Mouse (Mus musculus) Muller cell, postnatal 12 days (primary cell): ENCODE data around the gene Bbs12.

Experiments
- DNase-seq: peaks from one replicate; pipeline ENCODE4 v3.0.0-alpha.2; 2015; ENCODE audit errors: inconsistent ontology term

The Bbs12 gene

GRCm38 (mm10) chr3:37312370-37312941, at the start of gene Bbs12, which contains the start of gene Cetn4:
TSS of gene Bbs12 (plus strand) at chr3:37312554.
TSS of gene Cetn4 (minus strand) at chr3:37312708.
- peak; percentile 94 for DNase-seq

DNA sequence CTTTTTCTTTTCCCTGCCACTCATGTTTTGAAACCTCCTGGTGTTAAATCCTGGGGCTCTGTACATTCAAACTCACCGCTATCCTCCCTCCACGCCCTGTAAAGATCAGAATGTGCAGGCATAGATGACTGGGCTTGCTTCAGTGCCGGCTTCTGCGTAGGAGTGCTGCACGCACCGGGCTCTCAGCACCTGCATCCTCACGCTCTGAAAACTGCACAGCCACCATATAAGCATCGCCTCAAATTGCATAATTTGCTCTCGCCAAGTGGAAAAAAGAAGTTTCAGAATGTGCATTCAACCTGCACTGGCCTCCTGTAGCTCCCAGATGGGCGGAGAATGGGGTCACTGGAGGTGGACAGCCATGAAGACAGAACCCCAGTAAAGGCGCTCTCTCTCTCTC, 44.0 kb upstream of the Bbs12 start:
- peak; percentile 7 for DNase-seq

GRCm38 (mm10) chr3:37269926-37270325, 42.4 kb upstream of the Bbs12 start:
- DNase-seq = peak; percentile 35

GRCm38 (mm10) chr3:37271209-37271608, 41.1 kb upstream of the Bbs12 start:
- no peak for DNase-seq

GRCm38 (mm10) chr3:37273092-37273491, 39.3 kb upstream of the Bbs12 start:
- DNase-seq = no peak

GRCm38 (mm10) chr3:37274661-37275060, 37.7 kb upstream of the Bbs12 start:
- DNase-seq = no peak

DNA sequence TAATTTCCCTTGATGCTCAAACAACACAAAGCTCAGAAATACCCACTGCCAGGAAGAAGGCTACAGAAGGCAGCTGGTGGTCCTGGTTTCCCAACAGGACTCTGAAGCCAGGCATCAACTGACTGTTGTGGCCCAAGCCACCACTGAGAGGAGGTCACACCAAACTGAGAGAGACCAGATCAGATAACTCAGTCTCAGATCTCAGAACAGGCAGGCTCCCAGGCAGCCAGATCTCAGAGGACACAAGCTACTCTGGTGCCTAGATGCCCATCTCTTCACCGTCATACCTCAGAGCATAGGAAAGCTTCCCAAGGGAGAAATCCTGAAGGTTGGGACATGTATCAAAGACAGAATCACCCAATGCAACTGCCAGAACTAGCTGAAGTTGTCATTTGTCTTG, 32.1 kb upstream of the Bbs12 start:
- DNase-seq = no peak

DNA sequence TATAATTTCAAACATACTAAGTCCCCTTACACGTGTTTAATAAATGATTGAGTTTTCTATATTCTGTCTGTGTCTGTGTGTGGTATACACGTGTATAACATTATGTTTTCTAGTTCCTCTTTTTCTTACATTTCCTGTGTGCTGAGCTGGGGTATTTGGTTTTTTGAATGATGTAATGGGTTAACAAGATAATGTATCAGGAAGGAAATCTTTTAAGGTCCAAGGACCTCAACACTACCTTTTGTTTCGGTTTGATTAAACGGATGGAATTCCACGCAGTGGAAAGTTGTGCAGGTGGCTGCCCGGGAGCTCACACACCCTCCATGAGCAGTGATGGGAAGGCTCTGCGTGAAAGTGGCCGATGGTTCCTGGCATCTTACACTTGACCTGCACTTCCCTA, 31.5 kb upstream of the Bbs12 start:
- no peak for DNase-seq

DNA sequence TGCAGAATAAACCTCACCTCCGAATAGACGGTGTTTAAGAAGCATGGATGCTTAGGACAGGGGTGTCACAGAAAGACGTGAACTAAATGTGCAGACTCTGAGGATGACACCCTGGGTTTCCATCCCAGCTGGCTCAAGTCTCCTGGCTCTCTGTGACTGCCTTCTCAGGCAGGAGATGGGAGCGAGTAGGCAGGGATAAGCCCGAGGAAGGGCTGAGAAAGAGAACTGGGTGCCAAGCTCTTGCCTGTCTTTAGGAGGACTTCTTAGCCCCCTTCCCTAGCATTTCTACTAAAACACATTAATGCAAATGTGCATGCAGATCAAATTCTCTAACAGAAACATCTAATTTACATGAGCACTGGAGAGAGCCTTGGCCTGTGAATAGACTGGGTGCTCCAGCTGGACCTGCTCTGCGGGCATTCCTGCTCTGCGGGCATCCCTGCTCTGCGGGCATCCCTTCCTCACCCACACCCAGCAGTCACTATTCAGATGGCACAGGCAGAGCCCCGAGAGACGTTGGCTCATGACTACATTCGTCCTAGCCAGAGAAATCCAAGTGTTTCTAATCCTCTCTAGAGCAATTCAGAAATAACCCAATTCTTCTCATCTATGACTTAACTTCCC, 29.9 kb upstream of the Bbs12 start:
- DNase-seq = no peak

- DNase-seq = no peak
Observed at GRCm38 (mm10) chr3:37283234-37283633, 29.1 kb upstream of the Bbs12 start.

GRCm38 (mm10) chr3:37289237-37289636, 23.1 kb upstream of the Bbs12 start:
- no peak for DNase-seq

- DNase-seq = no peak
Observed at GRCm38 (mm10) chr3:37290881-37291541, 21.3 kb upstream of the Bbs12 start.

GRCm38 (mm10) chr3:37291929-37292328, 20.4 kb upstream of the Bbs12 start:
- no peak for DNase-seq

DNA sequence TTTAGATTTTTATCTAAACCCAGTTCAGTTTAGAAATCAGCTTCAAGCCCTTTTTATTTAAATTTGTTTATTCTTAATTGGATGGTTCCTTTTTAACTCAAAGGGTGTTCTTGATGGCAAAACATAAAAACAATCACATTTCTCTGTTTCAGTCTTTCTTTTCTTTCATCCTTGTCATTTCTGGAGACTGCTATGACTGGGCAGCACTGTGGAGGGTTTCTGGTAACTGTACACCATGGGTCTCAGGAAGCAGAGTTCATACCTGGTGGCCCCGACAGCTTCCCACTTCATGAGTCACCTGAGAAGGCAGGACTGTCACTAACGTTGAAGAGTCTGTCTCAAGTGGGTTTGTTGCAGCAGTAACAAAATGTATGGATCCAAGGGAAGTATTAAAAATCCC, 19.7 kb upstream of the Bbs12 start:
- DNase-seq = no peak

DNA sequence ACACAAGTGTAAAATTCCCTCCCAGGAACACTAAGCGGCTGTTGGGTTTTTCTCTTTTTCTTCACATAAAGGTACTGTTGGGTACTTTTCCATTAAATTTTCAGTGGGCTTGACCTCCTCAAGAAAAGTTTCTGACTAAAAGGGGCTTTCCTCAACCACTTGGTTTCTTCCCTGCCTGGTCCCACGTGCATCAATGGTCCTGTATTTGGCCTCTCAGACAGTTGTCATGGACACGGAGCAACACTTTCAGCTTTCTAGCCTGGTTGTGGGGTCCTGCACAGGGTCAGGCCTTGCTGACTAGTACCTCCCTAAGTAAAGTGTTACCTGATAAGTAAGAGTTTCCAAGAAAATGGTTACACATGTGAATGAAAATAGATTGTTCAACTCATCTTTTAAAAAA, 12.9 kb upstream of the Bbs12 start:
- DNase-seq = no peak

DNA sequence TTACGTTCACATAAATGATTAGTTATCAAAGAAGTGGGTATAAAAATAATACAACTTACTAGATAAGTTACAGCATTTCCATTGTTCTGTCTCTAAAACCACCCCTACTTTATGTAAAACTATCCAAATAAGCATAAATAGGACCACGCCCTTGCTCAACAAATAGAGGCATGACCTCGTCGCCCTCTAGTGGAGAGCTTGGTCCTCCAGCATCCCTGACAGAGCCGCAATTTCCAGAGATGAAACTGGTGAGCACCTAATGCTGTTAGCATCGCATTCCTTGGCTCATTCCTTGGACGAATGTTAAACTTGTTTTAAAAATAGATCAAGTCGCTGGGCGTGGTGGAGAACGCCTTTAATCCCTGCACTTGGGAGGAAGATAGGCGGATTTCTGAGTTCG, 9.7 kb upstream of the Bbs12 start:
- DNase-seq = peak; percentile 48

DNA sequence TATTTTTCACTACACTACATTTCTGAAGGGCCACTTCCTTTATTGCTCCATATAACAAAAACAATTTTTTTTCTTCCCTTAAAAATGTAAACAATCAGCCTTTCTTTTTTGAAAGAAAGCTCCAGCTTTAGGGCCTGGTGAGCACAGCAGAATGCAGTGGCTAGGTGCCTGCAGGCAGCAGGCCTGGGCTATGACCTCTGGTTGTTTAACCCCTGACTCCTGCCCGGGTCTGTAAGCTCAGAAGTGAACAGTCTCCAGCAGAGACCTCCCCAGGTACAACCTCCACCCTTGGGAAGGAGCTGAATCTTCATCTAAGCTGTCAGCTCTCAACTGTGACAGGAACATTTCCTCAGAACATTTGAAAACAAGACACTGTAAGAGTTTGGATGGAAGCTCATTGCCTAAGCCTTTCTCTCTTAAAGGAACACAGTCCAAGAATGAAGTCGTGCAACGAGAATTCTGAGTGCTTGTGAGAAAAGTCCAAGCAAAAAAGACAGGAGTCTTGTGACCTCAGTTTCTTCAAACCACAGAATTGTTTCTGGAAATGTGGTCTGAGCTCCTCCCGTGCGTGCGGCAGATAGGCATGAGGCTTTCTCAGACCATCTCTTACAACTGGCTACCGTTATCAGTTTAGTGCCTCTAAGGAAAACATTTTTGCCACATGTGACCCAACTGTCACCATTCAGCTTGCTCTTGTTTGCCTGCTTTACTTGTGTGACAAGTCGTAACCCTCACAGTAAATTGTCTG, 8.8 kb upstream of the Bbs12 start:
- DNase-seq = no peak

DNA sequence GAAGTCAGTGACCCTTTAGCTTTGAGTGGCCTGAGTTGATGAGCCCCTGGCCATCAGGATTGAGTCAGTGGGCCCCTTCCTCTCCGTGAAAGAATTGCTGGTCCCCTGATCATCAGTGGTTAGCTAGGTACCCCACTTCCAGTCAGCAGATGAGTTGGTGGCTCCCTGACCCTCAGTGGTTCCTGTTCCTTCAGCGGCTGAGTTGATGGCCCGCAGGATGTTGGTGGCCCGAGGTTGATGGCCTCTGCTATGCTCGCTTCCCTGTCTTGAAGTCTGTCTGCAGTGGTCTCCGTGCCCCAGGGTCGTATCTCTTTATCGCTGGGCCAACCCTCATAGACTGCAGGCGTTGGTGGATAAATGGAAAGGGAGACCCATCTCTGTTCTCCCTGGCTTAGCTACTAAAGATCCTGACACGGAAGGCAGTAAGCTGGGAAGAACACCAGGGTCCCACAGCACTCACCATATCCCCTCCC, 421 bp upstream of the Bbs12 start:
- no peak for DNase-seq

- DNase-seq = peak; percentile 84
Observed at GRCm38 (mm10) chr3:37313371-37313770, 1.0 kb downstream of the Bbs12 start.

DNA sequence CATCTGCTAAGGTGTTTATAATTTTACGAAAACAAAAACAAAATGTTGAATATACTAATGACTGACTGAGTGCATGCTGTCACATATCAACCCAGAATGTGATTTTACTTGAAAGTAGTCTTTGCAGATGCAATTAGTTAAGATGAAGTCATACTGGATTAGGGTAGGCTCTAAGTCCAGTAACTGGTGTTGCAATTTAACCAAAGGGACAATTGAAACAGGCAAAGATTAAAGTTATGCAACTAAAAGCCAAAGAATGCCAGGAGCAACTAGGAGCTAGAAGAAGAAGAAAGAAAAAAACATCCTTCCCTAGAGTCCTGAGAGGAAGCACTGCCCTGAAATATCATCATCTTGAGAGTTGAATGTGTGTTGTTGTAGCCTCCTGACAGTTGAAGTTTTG, 3.9 kb downstream of the Bbs12 start:
- DNase-seq = no peak

DNA sequence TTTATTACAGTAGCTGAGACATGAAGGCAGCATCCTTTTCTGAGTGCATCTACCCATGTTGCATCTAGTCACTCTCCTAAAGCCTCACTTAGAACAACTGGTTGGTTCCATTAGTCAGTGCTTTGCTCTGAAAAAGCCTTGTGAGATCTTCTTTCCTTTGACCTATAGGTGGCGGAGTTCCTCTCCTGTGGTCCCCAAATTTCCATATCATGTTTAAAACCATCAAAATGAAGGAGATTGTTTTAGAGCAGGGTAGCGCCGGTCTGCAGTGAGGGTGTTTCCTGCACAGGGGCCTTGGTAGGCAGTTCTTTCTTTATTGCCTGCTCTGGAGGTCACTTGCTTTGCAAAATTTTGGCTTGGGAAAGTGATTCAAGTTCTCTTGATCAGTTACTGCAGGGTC, 12.0 kb downstream of the Bbs12 start:
- no peak for DNase-seq

DNA sequence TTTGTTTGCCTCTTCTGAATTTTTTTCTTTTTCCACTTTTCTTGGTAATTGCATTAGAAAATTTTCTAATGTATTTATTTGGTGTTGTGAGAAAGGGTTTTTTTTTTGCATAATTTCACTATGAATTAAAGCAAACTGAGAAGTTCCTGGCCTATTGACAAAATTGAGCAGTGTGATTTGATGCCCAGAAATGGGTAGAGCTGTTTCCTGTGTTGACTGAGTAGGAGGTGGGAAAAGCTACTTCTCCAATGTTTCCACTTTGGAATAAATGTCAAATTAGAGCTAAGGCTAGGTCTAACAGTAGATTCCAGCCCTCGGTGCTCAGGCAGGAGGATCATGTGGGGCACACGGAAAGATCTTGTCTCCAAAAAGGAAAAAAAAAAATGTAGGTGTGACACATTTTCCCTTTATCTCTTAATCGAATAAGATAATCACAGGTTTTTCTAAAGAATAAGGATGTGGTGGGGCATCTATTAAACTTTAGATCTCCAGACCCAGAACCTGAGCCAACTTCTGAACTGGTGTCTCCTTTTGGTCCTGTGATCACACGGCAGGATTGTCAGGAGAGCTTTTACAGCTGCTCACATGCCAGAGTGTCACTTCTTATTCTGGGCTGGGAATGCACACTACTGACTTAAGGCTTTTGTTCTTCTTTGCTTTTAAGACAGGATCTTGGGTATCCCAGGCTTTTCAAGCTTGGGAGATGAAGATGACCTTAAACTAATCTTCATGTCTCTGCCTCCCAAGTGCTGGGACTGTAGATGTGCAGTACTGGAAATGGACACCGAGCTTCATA, 13.2 kb downstream of the Bbs12 start:
- no peak for DNase-seq
